Mouse (Mus musculus): ENCODE measurements around the gene Clca4a. TPM values are rescaled to one million over a fixed set of nuclear protein-coding genes. Genes with fewer than 3 reads are reported as not detected.

The Clca4a gene
- 0.33 and 35.5 TPM in 2 replicates for polyA plus RNA-seq (2012; rRNA removed; ENCODE audit: low replicate concordance)

DNA sequence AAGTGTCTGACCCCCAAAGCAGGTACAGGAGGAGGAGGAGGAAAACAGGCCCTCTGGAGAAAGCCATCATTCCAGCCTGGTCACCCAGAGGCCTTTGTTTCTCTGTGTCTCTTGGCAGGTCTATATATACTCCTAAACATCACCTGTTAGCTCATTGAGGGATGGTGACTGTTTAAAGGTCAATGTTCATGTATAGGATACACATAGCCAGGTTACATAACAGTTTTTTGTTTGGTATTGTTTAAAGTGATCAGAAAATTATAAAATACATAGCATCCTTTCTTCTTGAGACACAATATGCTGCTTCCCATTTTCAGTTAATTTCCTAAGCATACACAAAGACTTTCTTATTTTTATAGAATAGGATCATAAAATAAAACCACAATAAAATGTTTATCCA is at the start of gene Clca4a:
Gene Clca4a, minus strand, starts transcription at position 101 of the 400 bp plus-strand sequence.

DNA sequence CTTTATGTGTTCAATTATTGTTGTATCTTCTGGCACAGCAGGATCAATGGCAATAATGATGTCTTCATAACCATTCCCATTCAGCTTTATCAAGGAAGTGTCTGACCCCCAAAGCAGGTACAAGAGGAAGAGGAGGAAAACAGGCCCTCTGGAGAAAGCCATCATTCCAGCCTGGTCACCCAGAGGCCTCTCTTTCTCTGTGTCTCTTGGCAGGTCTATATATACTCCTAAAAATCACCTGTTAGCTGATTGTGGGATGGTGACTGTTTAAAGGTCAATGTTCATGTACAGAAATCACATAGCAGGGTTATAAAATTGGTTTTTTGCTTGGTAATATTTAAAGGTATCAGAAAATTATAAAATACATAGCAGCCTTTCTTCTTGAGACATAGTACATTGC is 42.5 kb downstream of the Clca4a start, which contains the start of gene Clca4b:
Gene Clca4b, minus strand, starts transcription at position 195 of the 400 bp plus-strand sequence.

Other genes with a start within 250 kb of the Clca4a start
- 1.1 and 1.3 TPM in 2 replicates for gene Clca3a1, start 214.1 kb downstream of the Clca4a start, polyA plus RNA-seq (2012; rRNA removed; ENCODE audit: low replicate concordance)
- gene Clca3a2, start 155.6 kb downstream of the Clca4a start, polyA plus RNA-seq (2012; rRNA removed; ENCODE audit: low replicate concordance) = 4.4 and 5.1 TPM in 2 replicates
- 26.8 and 44.3 TPM in 2 replicates for gene Clca3b, start 125.7 kb downstream of the Clca4a start, polyA plus RNA-seq (2012; rRNA removed; ENCODE audit: low replicate concordance)
- 18.4 and 76.5 TPM in 2 replicates for gene Clca4b, start 42.5 kb downstream of the Clca4a start, polyA plus RNA-seq (2012; rRNA removed; ENCODE audit: low replicate concordance)
- 70.4 and 119 TPM in 2 replicates for gene Clca1, start 57.7 kb upstream of the Clca4a start, polyA plus RNA-seq (2012; rRNA removed; ENCODE audit: low replicate concordance)
- gene Clca2, start 124.4 kb upstream of the Clca4a start, polyA plus RNA-seq (2012; rRNA removed; ENCODE audit: low replicate concordance) = 0.04 and 0.07 TPM in 2 replicates
- gene Odf2l, start 143.5 kb upstream of the Clca4a start, polyA plus RNA-seq (2012; rRNA removed; ENCODE audit: low replicate concordance) = 0.24 and 1.6 TPM in 2 replicates

Data from duodenum, adult 2 months (tissue).